In genomic region chr6:92532331-92532730, GRCm38 (mm10) we compare ENCODE assay signal across 11 mouse cellular contexts.
A peak's percentile ranks its signal among the peaks of the same experiment; 100 is the strongest.
DNase-seq lines count a peak whose midpoint lies in the region; ATAC-seq and TF ChIP-seq lines count a peak whose summit lies in the region.
"Had no signal": no experiment of that assay in that cellular context is flagged by ENCODE, and none has a peak within 500 bp of the region (broad histone marks: within the 10 kb centered on the region; RNA-seq: fewer than 3 reads in every experiment).

No protein-coding gene starts in this region.

- H3K4me3 ChIP-seq in kidney, adult 2 months (ENCODE audit: insufficient read depth, low read depth, low read length), result no peak overlapping the region
- H3K4me3 ChIP-seq in neural tube, embryonic 13.5 days, result no peak overlapping the region
- H3K4me3 ChIP-seq: megakaryocyte, embryonic 14.5 days had no signal

- TF ChIP-seq CTCF in kidney, adult 2 months (conservative IDR thresholded peaks at IDR 0.05; ENCODE audit: insufficient read depth, insufficient read length, low read depth, low read length), result no peak

- H3K9ac ChIP-seq in neural tube, embryonic 13.5 days, result no peak overlapping the region; the same call in 1 of the 2 replicates

- H3K4me1 ChIP-seq in kidney, adult 2 months (ENCODE audit: control insufficient read depth, insufficient read depth, low read length), result no peaks in the 10 kb centered on the region
- H3K4me1 ChIP-seq in neural tube, embryonic 13.5 days (replicated peaks), result peaks cover 36% of the 10 kb centered on the region
- H3K4me1 ChIP-seq: megakaryocyte, embryonic 14.5 days had no signal

- DNase-seq in kidney, adult 2 months, result peak; percentile 28
- no peak for DNase-seq in kidney, adult 18-20 months
- no peak for DNase-seq in neural tube, embryonic 10.5 days (ENCODE audit: extremely low spot score, low spot score)
- DNase-seq in kidney, postnatal 10 days, result peak; percentile 39
- DNase-seq in thymus, postnatal 14 days, result no peak
- DNase-seq in embryo, embryonic 10.5 days (ENCODE audit: low spot score), result no peak
- DNase-seq: adrenal gland, adult 8-10 months; thymus, postnatal 25 days had no signal

- H3K36me3 ChIP-seq in kidney, adult 2 months (ENCODE audit: control insufficient read depth, insufficient read depth, low read length), result no peaks in the 10 kb centered on the region
- H3K36me3 ChIP-seq in neural tube, embryonic 13.5 days, result no peaks in the 10 kb centered on the region

- no peak overlapping the region for H3K4me2 ChIP-seq in neural tube, embryonic 13.5 days
- H3K4me2 ChIP-seq: liver, embryonic 11.5 days had no signal

- no peaks in the 10 kb centered on the region for H3K9me3 ChIP-seq in neural tube, embryonic 13.5 days

- TF ChIP-seq POLR2A in kidney, adult 2 months (IDR thresholded peaks at IDR 0.05; ENCODE audit: low read depth, low read length), result no peak

- H3K27me3 ChIP-seq in kidney, adult 2 months (replicated peaks; ENCODE audit: control insufficient read depth, insufficient read depth, low read length), result no peaks in the 10 kb centered on the region
- H3K27me3 ChIP-seq in neural tube, embryonic 13.5 days, result no peaks in the 10 kb centered on the region

- no peak overlapping the region for H3K27ac ChIP-seq in kidney, adult 2 months (ENCODE audit: insufficient read depth, low read depth, low read length)
- peak overlapping the region; percentile 46; the same call in 1 of the 2 replicates for H3K27ac ChIP-seq in neural tube, embryonic 13.5 days (replicated peaks)

- 58% methylated on average over 6 of the region's 6 CpGs for WGBS in kidney, adult 2 months
- WGBS in neural tube, embryonic 13.5 days, result 64% methylated on average over 6 of the region's 6 CpGs

- ATAC-seq in neural tube, embryonic 13.5 days (ENCODE audit: low read depth), result no peak

Comparison
In these comparisons a context has a peak if more than half of its experiments do, and no peak if none do; other contexts are left out.
1. DNase-seq: peak in kidney, adult 2 months (single experiment) and kidney, postnatal 10 days (single experiment); none in kidney, adult 18-20 months (single experiment), neural tube, embryonic 10.5 days (single experiment), thymus, postnatal 14 days (single experiment) and embryo, embryonic 10.5 days (single experiment).